Mouse (Mus musculus) adrenal gland, postnatal 0 days (tissue): ENCODE measurements around the gene Lenep. TPM values are rescaled to one million over a fixed set of nuclear protein-coding genes. Genes with fewer than 3 reads are reported as not detected.

ENCODE experiments used
- polyA plus RNA-seq: library from polyadenylated mRNA; unstranded; fragments of >200 nt; fragmentation: Nextera tagmentation; extraction: Ambion mirVana; gene quantifications from 2 replicates; pipeline ENCODE4 v1.2.1, GENCODE M21; 2015

Gene Lenep
- not detected in 2 replicates for polyA plus RNA-seq

GRCm38 (mm10) chr3:89402693-89403092 lies at the start of gene Lenep:
Gene Lenep (minus strand): TSS chr3:89402793.

DNA sequence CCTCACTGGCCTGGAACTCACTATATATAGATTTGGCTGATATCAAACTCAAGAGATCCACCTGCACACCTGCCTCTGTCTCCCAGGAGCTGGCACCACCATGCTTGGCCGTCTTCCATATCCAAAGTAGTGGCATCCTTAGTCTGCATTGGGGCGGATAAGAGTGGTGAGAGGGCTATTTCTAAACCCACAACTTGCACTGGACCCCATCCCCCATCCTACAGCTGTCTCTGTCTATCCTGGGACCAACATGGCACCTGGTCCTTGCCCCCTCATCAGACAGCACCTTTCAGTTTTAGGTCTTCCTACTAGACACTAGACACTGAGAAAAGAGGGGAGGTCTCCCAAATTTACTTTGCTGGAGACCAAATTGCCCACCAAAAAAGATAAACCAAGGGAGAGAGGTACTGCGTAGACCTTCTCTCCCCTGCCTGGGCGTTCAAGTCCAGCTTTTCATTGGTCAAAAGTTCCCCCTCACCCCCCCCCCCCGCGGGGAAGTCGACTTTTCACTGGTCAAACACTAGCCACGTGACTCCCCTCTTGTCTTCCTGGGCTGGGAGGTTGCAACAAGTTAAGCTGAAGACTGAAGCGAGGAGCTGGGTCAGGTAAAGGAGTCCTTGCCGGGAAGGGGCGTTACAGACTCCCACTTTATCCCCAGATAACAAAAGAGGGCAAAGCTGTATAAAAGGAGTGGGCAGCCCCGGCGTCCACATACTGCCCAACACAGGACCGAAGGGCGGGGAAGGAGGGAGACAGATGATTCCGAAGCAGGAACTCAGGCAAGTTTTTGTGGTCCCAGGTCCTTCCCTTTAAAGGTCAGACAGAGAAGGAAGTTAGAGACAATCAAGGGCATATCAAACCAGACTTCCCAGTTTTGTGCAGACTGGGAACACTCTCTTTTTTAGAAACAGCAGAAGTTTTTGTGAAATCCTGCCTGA lies 33.9 kb upstream of the Lenep start, which contains the start of gene Pbxip1:
Gene Pbxip1 (plus strand): TSS at position 531 of the 938 bp plus-strand sequence.

DNA sequence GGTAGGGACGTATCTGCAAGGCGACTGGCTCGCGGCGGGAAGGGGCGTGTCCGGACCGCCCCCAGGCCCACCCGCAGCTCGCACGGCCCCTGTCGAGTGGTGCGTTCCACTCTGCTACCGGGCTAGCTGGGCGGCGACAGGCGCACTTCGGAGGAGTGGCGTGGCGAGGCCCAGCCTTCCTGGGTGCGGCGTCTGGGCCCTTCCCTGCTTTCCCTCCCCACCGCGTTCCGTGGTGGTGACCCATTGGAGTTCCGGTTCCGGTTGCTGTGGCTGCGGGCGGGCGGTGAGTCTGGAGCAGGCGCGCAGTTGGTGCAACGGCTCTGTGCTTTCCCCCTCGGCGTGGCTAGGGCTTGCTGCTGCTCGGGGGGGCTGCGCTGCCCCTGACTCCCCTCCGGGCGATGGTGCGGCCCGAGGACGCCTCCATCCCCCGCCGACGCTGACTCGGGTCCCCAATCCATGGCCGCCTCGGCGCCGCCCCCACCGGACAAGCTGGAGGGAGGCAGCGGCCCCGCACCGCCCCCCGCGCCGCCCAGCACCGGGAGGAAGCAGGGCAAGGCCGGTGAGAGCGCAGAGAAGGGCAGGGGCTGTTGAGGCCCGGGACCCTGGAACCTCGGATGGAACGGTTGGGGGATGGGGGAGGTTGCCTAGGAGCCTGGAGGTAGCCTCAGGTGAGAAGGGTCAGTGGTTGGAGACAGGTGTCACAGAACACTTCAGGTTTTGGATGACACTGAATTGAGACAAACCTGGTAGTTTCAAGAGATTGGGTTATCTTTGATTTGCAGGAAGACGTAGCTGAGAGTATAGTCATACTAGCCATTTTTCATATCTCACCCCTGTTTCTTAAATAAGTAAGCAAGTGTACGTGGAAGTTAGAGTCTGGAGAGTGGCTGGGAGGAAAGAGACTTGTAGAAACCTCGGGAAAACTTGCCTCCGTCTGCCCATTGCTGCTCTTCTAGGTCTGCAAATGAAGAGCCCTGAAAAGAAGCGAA lies 27.9 kb upstream of the Lenep start, which contains the start of gene Pygo2:
Gene Pygo2 (plus strand): TSS at position 44 of the 989 bp plus-strand sequence.

DNA sequence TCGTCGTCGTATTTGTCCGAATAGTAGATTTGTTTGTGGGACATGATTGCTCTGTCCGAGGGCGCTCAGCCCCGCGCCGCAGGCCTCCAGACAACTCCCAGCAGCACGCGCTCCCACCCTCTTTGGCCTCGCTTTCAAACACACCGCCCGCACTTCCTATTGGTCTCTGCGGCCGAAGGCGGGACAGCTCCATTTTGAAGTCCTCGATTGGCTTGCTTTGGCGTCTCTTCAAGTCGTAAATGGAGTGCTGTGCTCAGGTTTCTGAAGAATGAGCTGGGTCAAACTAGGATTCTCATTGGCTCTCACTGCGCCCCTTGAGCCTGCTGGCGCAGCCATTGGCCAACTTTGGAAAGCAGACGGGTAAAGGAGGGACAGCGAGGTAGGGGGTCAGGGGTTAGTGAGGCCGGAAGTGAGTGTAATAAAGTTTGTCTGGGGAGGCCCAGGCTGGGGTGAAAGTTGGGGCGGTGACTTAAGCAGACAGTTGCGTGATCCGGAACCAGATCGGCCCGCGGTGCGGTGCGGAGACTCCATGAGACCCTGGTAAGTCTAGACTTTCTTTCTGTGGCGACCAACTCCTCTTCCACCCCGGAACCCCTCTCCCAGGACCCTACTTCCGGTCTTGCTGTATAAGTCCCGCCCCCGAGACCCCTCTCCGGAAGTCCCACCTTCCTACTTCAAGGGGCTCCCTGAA lies 15.7 kb upstream of the Lenep start, which contains the start of the genes Cks1b and Shc1:
Gene Cks1b (minus strand): TSS at position 214 of the 691 bp plus-strand sequence.
Gene Shc1 (plus strand): TSS at position 274 of the 691 bp plus-strand sequence.

DNA sequence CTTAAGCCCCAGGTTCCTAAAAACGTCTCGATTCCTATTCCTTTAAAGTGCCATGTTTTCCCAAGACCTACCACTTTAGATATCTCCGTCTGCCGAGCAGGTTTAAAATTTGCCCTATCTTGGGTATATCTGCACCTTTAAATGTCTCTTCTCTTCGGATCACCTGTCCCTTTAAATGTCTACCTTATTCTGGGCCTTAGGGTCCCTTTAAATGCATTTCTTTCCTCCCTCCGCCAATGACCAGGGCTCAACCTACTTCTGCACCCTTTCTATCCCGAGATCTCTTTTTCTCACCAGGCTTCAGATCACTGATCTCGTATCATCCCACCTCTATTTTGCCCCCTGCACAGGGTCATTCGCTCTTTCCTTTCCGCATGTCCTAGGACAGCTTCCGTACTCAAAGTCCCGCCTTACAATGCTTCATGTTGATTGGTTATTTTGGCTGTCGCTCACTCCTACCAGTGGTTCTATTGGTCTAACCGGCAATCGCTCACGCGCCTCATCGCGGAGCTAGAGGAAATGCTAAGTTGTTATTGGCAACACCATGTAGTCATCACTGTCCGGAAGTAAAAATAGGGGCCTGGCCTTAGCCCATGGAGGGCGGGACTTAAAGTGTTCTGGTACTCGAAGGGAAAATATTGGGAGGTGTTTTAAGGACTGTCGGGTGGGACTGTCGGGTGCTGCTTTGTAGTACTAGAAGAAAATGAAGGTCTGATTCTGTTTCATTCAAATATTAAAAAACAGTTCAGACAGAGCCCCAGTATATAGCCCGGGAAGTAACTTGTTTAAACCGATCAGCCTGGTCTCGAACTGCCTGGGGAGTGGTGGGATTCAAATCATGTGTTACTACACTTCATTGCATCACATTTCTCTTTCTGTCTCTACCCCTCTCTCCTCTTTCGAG lies 9.1 kb upstream of the Lenep start, which contains the start of gene Flad1:
Gene Flad1 (minus strand): TSS at position 381 of the 904 bp plus-strand sequence.

GRCm38 (mm10) chr3:89394006-89394893 lies 8.3 kb downstream of the Lenep start, which contains the start of gene Zbtb7b:
Gene Zbtb7b (minus strand): TSS chr3:89394776.

DNA sequence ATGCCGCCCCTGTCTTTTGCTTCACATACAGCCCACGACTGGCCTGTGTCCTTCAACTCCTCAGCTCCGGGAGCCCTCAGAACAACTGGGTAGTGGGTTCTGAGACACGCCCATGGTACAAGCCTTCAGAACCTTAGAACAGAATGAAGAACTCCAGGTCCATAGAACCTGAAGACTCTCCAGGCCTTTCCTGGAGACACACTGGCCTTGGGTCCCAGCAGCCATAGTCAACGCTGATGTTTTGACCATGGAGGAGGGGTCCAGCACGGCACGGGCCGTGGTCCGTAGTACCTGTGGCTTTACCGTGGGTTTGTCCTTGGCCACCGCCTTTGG lies 37.5 kb downstream of the Lenep start, which contains the start of gene Dcst1:
Gene Dcst1 (minus strand): TSS at position 101 of the 333 bp plus-strand sequence.

DNA sequence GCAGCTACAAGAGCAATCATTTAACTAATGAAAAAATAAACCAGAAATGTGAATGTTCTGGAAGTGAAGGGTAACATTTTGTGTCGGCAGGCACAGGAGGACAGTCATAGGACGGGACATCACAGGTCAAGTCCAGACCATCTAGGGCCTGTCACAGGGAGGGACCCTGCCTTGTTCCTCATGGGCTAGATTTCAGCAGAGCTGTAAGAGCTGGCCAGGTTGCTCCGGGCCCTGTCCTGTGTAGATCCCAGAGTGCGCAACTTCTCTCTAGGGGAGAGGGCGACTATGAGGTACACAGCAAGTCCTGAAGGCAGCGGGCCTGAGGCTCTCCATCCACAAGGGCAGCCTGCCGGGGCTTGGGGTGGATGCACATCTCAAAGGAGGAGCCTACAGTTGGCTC lies 40.9 kb downstream of the Lenep start, which contains the start of gene Dcst2:
Gene Dcst2 (plus strand): TSS at position 301 of the 400 bp plus-strand sequence.

Other genes with a start within 250 kb of the Lenep start
- gene Hcn3, start 242.6 kb downstream of the Lenep start, polyA plus RNA-seq, result 5.8 and 7.6 TPM in 2 replicates
- gene Clk2, start 238.0 kb downstream of the Lenep start, polyA plus RNA-seq, result 12.7 and 19.7 TPM in 2 replicates
- gene Scamp3, start 225.3 kb downstream of the Lenep start, polyA plus RNA-seq, result 75.6 and 121 TPM in 2 replicates
- gene Fam189b, start 219.7 kb downstream of the Lenep start, polyA plus RNA-seq, result 22.3 and 31.0 TPM in 2 replicates
- 38.2 and 55.0 TPM in 2 replicates for gene Gba, start 199.9 kb downstream of the Lenep start, polyA plus RNA-seq
- gene Thbs3, start 187.6 kb downstream of the Lenep start, polyA plus RNA-seq, result 34.1 and 36.8 TPM in 2 replicates
- 176 and 209 TPM in 2 replicates for gene Mtx1, start 175.7 kb downstream of the Lenep start, polyA plus RNA-seq
- gene Muc1, start 173.7 kb downstream of the Lenep start, polyA plus RNA-seq, result 0.90 and 0.91 TPM in 2 replicates
- 301 and 333 TPM in 2 replicates for gene Krtcap2, start 156.8 kb downstream of the Lenep start, polyA plus RNA-seq
- 2.4 and 7.3 TPM in 2 replicates for gene Trim46, start 156.5 kb downstream of the Lenep start, polyA plus RNA-seq
- 221 and 274 TPM in 2 replicates for gene Dpm3, start 143.4 kb downstream of the Lenep start, polyA plus RNA-seq
- gene Slc50a1, start 132.2 kb downstream of the Lenep start, polyA plus RNA-seq, result 111 and 136 TPM in 2 replicates
- 24.9 and 28.6 TPM in 2 replicates for gene Efna1, start 121.7 kb downstream of the Lenep start, polyA plus RNA-seq
- gene Efna3, start 79.8 kb downstream of the Lenep start, polyA plus RNA-seq, result 2.8 and 8.6 TPM in 2 replicates
- gene Efna4, start 64.8 kb downstream of the Lenep start, polyA plus RNA-seq, result 4.9 and 6.7 TPM in 2 replicates
- gene Adam15, start 52.8 kb downstream of the Lenep start, polyA plus RNA-seq, result 53.7 and 56.4 TPM in 2 replicates
- 0.07 and 0.13 TPM in 2 replicates for gene Dcst2, start 40.8 kb downstream of the Lenep start, polyA plus RNA-seq
- gene Dcst1, start 37.5 kb downstream of the Lenep start, polyA plus RNA-seq, result 0.22 and 0.35 TPM in 2 replicates
- gene Zbtb7b, start 8.0 kb downstream of the Lenep start, polyA plus RNA-seq, result 1.8 and 3.6 TPM in 2 replicates
- 14.7 and 24.0 TPM in 2 replicates for gene Flad1, start 9.1 kb upstream of the Lenep start, polyA plus RNA-seq
- gene Cks1b, start 15.6 kb upstream of the Lenep start, polyA plus RNA-seq, result 213 and 238 TPM in 2 replicates
- 85.7 and 99.5 TPM in 2 replicates for gene Shc1, start 15.7 kb upstream of the Lenep start, polyA plus RNA-seq
- gene Pygo2, start 27.4 kb upstream of the Lenep start, polyA plus RNA-seq, result 19.8 and 23.7 TPM in 2 replicates
- 26.9 and 45.2 TPM in 2 replicates for gene Pbxip1, start 33.9 kb upstream of the Lenep start, polyA plus RNA-seq
- gene Pmvk, start 51.7 kb upstream of the Lenep start, polyA plus RNA-seq, result 28.5 and 31.1 TPM in 2 replicates
- 2.1 TPM in 2 replicates for gene Kcnn3, start 117.4 kb upstream of the Lenep start, polyA plus RNA-seq